Mouse (Mus musculus): Measurements from ENCODE around the gene Tspan10. TPM values are rescaled to one million over a fixed set of nuclear protein-coding genes. Genes with fewer than 3 reads are reported as not detected.

Gene Tspan10
- polyA plus RNA-seq, 1 experiment from 2014 or later = not detected

DNA sequence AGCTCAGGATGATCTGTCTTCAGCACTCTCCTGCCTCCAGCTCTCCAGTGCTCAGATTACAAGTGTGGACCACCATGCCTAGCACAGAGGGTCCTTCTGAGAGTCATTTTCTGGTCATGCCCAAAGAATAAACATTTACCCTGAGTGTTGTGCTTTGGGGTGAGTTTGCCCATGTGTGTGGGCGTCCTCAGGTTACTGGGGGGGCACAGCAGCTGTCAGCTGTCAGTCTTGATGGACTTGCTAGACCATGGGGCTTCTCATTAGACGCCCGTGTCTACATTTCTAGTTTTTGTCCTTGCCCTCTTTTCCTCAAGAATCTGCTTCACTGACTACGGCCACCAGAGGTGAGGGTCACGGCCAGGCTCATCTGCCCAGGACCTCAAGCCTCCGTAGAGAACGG lies 4.7 kb downstream of the Tspan10 start:
- no peaks in the 10 kb centered on the region for H3K4me1 ChIP-seq (ENCODE audit: control insufficient read depth, insufficient read depth, low read length)
- no peaks in the 10 kb centered on the region for H3K36me3 ChIP-seq (ENCODE audit: control insufficient read depth, insufficient read depth, low read length)
- H3K9ac ChIP-seq (ENCODE audit: low read depth, low read length) = no peak overlapping the region
- no peak overlapping the region for H3K4me2 ChIP-seq (ENCODE audit: low read depth, low read length)
- no peaks in the 10 kb centered on the region for H3K9me3 ChIP-seq (ENCODE audit: control insufficient read depth, low read length)
- 77% methylated on average over 7 of the region's 7 CpGs for WGBS
- no peak overlapping the region for H3K27ac ChIP-seq (ENCODE audit: low read length)
- H3K4me3 ChIP-seq (ENCODE audit: low read length) = no peak overlapping the region
- ATAC-seq = no peak
- H3K27me3 ChIP-seq (replicated peaks; ENCODE audit: control insufficient read depth, insufficient read depth, low read length) = no peaks in the 10 kb centered on the region

- Histone ChIP-seq H3K27me3 (replicated peaks; ENCODE audit: control insufficient read depth, insufficient read depth, low read length) (no peaks in the 10 kb centered on the region), H3K4me1 (ENCODE audit: control insufficient read depth, insufficient read depth, low read length) (0 out of 2 replicates have a peak, but pooled peaks cover 6% of the 10 kb centered on the region), H3K4me3 (ENCODE audit: low read length) (no peak overlapping the region), H3K27ac (ENCODE audit: low read length) (no peak overlapping the region), H3K36me3 (ENCODE audit: control insufficient read depth, insufficient read depth, low read length) (no peaks in the 10 kb centered on the region), H3K9me3 (ENCODE audit: control insufficient read depth, low read length) (no peaks in the 10 kb centered on the region), H3K4me2 (ENCODE audit: low read depth, low read length) (no peak overlapping the region), H3K9ac (ENCODE audit: low read depth, low read length) (no peak overlapping the region)
- ATAC-seq = no peak
- 63% methylated on average over 3 of the region's 3 CpGs for WGBS
Observed at GRCm38 (mm10) chr11:120452246-120452645, 9.8 kb downstream of the Tspan10 start.

DNA sequence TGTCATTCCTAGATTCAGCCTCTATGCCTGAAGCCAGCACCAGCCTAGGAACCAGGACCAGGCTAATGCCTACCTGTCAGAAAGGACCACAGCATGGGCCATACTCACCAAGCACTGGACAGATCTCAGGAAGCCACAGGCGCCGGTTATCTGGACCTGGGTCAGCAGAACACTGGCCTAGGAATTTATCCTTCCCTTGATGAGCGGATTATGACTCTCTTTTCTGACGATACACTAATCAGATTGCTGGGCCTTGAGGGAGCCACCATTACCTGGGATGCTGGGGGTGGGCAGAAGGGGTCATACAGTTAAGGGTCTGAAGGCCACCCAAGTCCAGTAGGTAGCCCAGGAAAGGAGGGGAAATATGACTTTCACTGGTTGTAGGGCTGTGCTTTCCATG lies 10.9 kb downstream of the Tspan10 start, which contains the start of gene Pde6g:
Gene Pde6g, minus strand, starts transcription at position 195 of the 400 bp plus-strand sequence.
- no peak within 1 kb of the TSS for H3K4me2 ChIP-seq (ENCODE audit: low read depth, low read length)
- H3K9ac ChIP-seq (ENCODE audit: low read depth, low read length) = no peak within 1 kb of the TSS
- no peaks in the 10 kb centered on the region for H3K9me3 ChIP-seq (ENCODE audit: control insufficient read depth, low read length)
- H3K36me3 ChIP-seq (ENCODE audit: control insufficient read depth, insufficient read depth, low read length) = no peaks in the 10 kb centered on the region
- 0 out of 2 replicates have a peak, but pooled peaks cover 6% of the 10 kb centered on the region for H3K4me1 ChIP-seq (ENCODE audit: control insufficient read depth, insufficient read depth, low read length)
- H3K27me3 ChIP-seq (replicated peaks; ENCODE audit: control insufficient read depth, insufficient read depth, low read length) = no peaks in the 10 kb centered on the region
- WGBS = 91% methylated on average over 4 of the region's 4 CpGs
- no peak within 1 kb of the TSS for H3K27ac ChIP-seq (ENCODE audit: low read length)
- H3K4me3 ChIP-seq (ENCODE audit: low read length) = no peak within 1 kb of the TSS
- ATAC-seq = no peak

GRCm38 (mm10) chr11:120454965-120455364 lies 12.5 kb downstream of the Tspan10 start:
- Histone ChIP-seq H3K4me1 (ENCODE audit: control insufficient read depth, insufficient read depth, low read length) (peaks cover 15% of the 10 kb centered on the region), H3K4me2 (ENCODE audit: low read depth, low read length) (no peak overlapping the region), H3K9me3 (ENCODE audit: control insufficient read depth, low read length) (no peaks in the 10 kb centered on the region), H3K36me3 (ENCODE audit: control insufficient read depth, insufficient read depth, low read length) (no peaks in the 10 kb centered on the region), H3K27ac (ENCODE audit: low read length) (no peak overlapping the region), H3K9ac (ENCODE audit: low read depth, low read length) (no peak overlapping the region), H3K27me3 (replicated peaks; ENCODE audit: control insufficient read depth, insufficient read depth, low read length) (no peaks in the 10 kb centered on the region), H3K4me3 (ENCODE audit: low read length) (no peak overlapping the region)
- ATAC-seq = no peak
- WGBS = 95% methylated on average over 4 of the region's 4 CpGs

DNA sequence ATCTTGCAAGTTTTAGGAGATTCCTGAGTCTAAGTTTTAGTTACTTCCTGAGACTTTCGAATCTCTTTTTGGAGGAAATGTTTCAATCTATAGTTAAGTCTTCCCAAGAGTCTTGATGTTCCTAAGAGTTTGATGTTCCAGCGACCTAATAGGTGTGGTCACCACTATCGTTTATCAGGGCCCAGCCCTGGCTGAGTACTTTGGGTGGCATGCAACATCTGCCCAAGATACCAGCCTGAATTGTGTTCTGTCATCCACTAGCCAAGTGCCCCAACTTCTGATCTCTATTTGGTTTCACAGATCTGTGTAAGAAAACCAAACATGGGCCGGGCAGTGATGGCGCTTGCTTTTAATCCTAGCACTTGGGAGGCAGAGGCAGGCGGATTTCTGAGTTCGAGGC lies 13.0 kb downstream of the Tspan10 start:
- Histone ChIP-seq H3K4me2 (ENCODE audit: low read depth, low read length) (no peak overlapping the region), H3K4me1 (ENCODE audit: control insufficient read depth, insufficient read depth, low read length) (peaks cover 15% of the 10 kb centered on the region), H3K27me3 (replicated peaks; ENCODE audit: control insufficient read depth, insufficient read depth, low read length) (no peaks in the 10 kb centered on the region), H3K27ac (ENCODE audit: low read length) (no peak overlapping the region), H3K9me3 (ENCODE audit: control insufficient read depth, low read length) (no peaks in the 10 kb centered on the region), H3K9ac (ENCODE audit: low read depth, low read length) (no peak overlapping the region), H3K36me3 (ENCODE audit: control insufficient read depth, insufficient read depth, low read length) (no peaks in the 10 kb centered on the region), H3K4me3 (ENCODE audit: low read length) (no peak overlapping the region)
- ATAC-seq = no peak
- WGBS = 89% methylated on average over 7 of the region's 7 CpGs

GRCm38 (mm10) chr11:120457370-120457769 lies 14.9 kb downstream of the Tspan10 start:
- Histone ChIP-seq H3K27ac (ENCODE audit: low read length) (peak overlapping the region; percentile 89), H3K27me3 (replicated peaks; ENCODE audit: control insufficient read depth, insufficient read depth, low read length) (no peaks in the 10 kb centered on the region), H3K9ac (ENCODE audit: low read depth, low read length) (peak overlapping the region; percentile 99), H3K36me3 (ENCODE audit: control insufficient read depth, insufficient read depth, low read length) (no peaks in the 10 kb centered on the region; the same call in 1 of the 2 replicates), H3K4me2 (ENCODE audit: low read depth, low read length) (peak overlapping the region; percentile 79), H3K9me3 (ENCODE audit: control insufficient read depth, low read length) (no peaks in the 10 kb centered on the region), H3K4me1 (ENCODE audit: control insufficient read depth, insufficient read depth, low read length) (peaks cover 15% of the 10 kb centered on the region), H3K4me3 (ENCODE audit: low read length) (peak overlapping the region; percentile 93)
- ATAC-seq = peak; percentile 31; the same call in 1 of the 2 replicates
- 23% methylated on average over 14 of the region's 14 CpGs for WGBS

- H3K36me3 ChIP-seq (ENCODE audit: control insufficient read depth, insufficient read depth, low read length) = no peaks in the 10 kb centered on the region; the same call in 1 of the 2 replicates
- peak within 1 kb of the TSS; percentile 79 for H3K4me2 ChIP-seq (ENCODE audit: low read depth, low read length)
- H3K4me3 ChIP-seq (ENCODE audit: low read length) = peak within 1 kb of the TSS; percentile 93
- H3K27me3 ChIP-seq (replicated peaks; ENCODE audit: control insufficient read depth, insufficient read depth, low read length) = no peaks in the 10 kb centered on the region
- H3K9me3 ChIP-seq (ENCODE audit: control insufficient read depth, low read length) = no peaks in the 10 kb centered on the region
- ATAC-seq = peak; percentile 95
- H3K27ac ChIP-seq (ENCODE audit: low read length) = peak within 1 kb of the TSS; percentile 89
- 4% methylated on average over 62 of the region's 62 CpGs for WGBS
- peaks cover 15% of the 10 kb centered on the region for H3K4me1 ChIP-seq (ENCODE audit: control insufficient read depth, insufficient read depth, low read length)
- peak within 1 kb of the TSS; percentile 99 for H3K9ac ChIP-seq (ENCODE audit: low read depth, low read length)
Observed at GRCm38 (mm10) chr11:120457772-120458751, 15.6 kb downstream of the Tspan10 start, which contains the start of the genes Oxld1 and Ccdc137. Oxld1 (minus strand) TSS chr11:120458068. Ccdc137 (plus strand) TSS chr11:120458115.

DNA sequence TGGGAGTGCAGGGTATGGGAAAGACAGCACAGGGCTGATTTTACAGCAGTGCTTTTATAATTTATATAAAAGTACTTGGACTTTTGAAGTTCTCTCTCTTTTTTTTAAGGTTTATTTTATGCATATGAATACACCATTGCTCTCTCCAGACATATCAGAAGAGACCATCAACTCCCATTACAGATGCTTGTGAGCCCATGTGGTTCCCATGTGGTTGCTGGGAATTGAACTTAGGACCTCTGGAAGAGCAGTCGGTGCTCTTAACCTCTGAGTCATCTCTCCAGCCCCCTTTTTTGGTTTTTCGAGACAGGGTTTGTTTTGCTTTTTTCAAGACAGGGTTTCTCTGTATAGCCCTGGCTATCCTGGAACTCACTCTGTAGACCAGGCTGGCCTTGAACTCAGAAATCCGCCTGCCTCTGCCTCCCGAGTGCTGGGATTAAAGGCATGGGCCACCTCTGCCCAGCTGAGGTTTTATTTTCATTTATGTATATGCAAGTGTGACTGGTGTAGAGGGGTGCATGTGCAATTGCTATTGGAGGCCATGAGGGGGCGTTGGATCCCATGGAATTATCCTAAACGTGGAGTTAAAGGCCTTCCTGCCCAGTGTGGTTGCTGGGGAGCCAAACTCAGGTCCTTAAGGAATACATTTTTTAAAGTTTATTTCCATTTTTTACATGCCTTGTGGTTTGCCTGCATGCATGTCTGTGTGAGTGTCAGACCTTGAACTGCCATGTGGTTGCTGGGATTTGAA lies 16.6 kb downstream of the Tspan10 start:
- ATAC-seq = no peak
- H3K36me3 ChIP-seq (ENCODE audit: control insufficient read depth, insufficient read depth, low read length) = no peaks in the 10 kb centered on the region; the same call in 1 of the 2 replicates
- H3K4me1 ChIP-seq (ENCODE audit: control insufficient read depth, insufficient read depth, low read length) = peaks cover 15% of the 10 kb centered on the region
- peak overlapping the region; percentile 93 for H3K4me3 ChIP-seq (ENCODE audit: low read length)
- peak overlapping the region; percentile 99 for H3K9ac ChIP-seq (ENCODE audit: low read depth, low read length)
- no peaks in the 10 kb centered on the region for H3K9me3 ChIP-seq (ENCODE audit: control insufficient read depth, low read length)
- no peaks in the 10 kb centered on the region for H3K27me3 ChIP-seq (replicated peaks; ENCODE audit: control insufficient read depth, insufficient read depth, low read length)
- H3K27ac ChIP-seq (ENCODE audit: low read length) = no peak overlapping the region; the same call in 1 of the 2 replicates
- 65% methylated on average over 6 of the region's 6 CpGs for WGBS
- H3K4me2 ChIP-seq (ENCODE audit: low read depth, low read length) = peak overlapping the region; percentile 79

- Histone ChIP-seq H3K4me1 (ENCODE audit: control insufficient read depth, insufficient read depth, low read length) (peaks cover 23% of the 10 kb centered on the region), H3K9ac (ENCODE audit: low read depth, low read length) (no peak overlapping the region), H3K9me3 (ENCODE audit: control insufficient read depth, low read length) (no peaks in the 10 kb centered on the region), H3K36me3 (ENCODE audit: control insufficient read depth, insufficient read depth, low read length) (no peaks in the 10 kb centered on the region; the same call in 1 of the 2 replicates), H3K27ac (ENCODE audit: low read length) (no peak overlapping the region), H3K4me2 (ENCODE audit: low read depth, low read length) (no peak overlapping the region), H3K27me3 (replicated peaks; ENCODE audit: control insufficient read depth, insufficient read depth, low read length) (no peaks in the 10 kb centered on the region), H3K4me3 (ENCODE audit: low read length) (no peak overlapping the region)
- 76% methylated on average over 2 of the region's 2 CpGs for WGBS
- no peak for ATAC-seq
Observed at GRCm38 (mm10) chr11:120463536-120463935, 21.1 kb downstream of the Tspan10 start.

All from intestine, embryonic 16.5 days (tissue).